12 mouse cellular contexts compared by ENCODE assay signal in the genomic region with DNA sequence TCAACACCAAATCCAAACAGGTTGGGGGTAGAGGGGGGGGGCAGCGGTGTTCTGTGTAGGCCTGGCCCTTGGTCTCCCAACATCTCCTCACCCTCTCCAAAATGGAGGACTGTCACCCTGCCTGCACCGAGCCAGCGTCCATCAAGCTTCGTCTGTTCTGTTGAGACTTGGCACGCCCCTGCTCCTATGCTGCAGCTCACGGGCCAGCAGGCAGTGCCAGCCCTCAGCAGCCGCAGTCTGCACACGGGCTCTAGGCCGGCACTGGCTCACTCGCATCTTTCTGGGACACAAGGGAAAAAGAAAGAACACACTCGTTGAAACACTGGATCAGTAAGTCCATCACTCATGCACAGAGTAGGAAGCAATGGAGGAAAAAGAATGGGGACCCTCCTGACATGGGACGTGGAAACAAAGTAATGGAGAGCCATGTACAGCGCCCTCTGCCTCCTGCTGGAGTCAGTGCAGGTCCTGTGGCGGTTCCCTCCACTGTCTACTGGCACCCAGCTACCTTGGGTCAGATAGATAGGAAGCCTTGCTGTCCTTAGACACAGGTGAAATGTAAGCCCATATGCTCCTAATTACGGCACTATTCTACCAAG.
A peak's percentile ranks its signal among the peaks of the same experiment; 100 is the strongest.
DNase-seq lines count a peak whose midpoint lies in the region; ATAC-seq and TF ChIP-seq lines count a peak whose summit lies in the region.
"Had no signal": no experiment of that assay in that cellular context is flagged by ENCODE, and none has a peak within 500 bp of the region (broad histone marks: within the 10 kb centered on the region; RNA-seq: fewer than 3 reads in every experiment).

No protein-coding gene starts in this region.

- peaks cover 0 to 9% of the 10 kb centered on the region in 2 experiments; a peak in 2 of 4 replicates for H3K4me1 ChIP-seq in liver, embryonic 14.5 days (replicated peaks; ENCODE audit: control insufficient read depth in 2 of 2, insufficient read depth in 2 of 2, low read length in 1 of 2)
- peaks cover 2% of the 10 kb centered on the region; the same call in 1 of the 2 replicates for H3K4me1 ChIP-seq in liver, embryonic 11.5 days (replicated peaks; ENCODE audit: control insufficient read depth, insufficient read depth, low read length)
- H3K4me1 ChIP-seq in ES-Bruce4 (ENCODE audit: control insufficient read depth, insufficient read depth, low read length), result peaks cover 3% of the 10 kb centered on the region
- H3K4me1 ChIP-seq in forebrain, embryonic 14.5 days (ENCODE audit: control insufficient read depth, insufficient read depth, low read length), result peaks cover 5% of the 10 kb centered on the region

- TF ChIP-seq EP300 in liver, embryonic 14.5 days (IDR thresholded peaks at IDR 0.05; ENCODE audit: low read depth), result no peak
- TF ChIP-seq EP300 in ES-Bruce4 (IDR thresholded peaks at IDR 0.05; ENCODE audit: insufficient read depth, low read depth, low read length), result no peak

- no peak overlapping the region for H3K4me2 ChIP-seq in liver, embryonic 14.5 days (ENCODE audit: low read depth)
- no peak overlapping the region for H3K4me2 ChIP-seq in liver, embryonic 11.5 days
- H3K4me2 ChIP-seq in forebrain, embryonic 14.5 days (ENCODE audit: low read length), result no peak overlapping the region
- H3K4me2 ChIP-seq: midbrain, embryonic 12.5 days had no signal

- H3K27me3 ChIP-seq in liver, embryonic 14.5 days (ENCODE audit: control insufficient read depth, insufficient read depth, low read length), result no peaks in the 10 kb centered on the region
- no peaks in the 10 kb centered on the region for H3K27me3 ChIP-seq in liver, embryonic 11.5 days (replicated peaks; ENCODE audit: control insufficient read depth, insufficient read depth, low read length)
- H3K27me3 ChIP-seq in ES-Bruce4 (ENCODE audit: control insufficient read depth, insufficient read depth, low read length, poor library complexity, severe bottlenecking), result no peaks in the 10 kb centered on the region
- H3K27me3 ChIP-seq in forebrain, embryonic 14.5 days (replicated peaks; ENCODE audit: control insufficient read depth, insufficient read depth, low read length), result no peaks in the 10 kb centered on the region
- H3K27me3 ChIP-seq: midbrain, embryonic 12.5 days had no signal

- no peak overlapping the region for H3K27ac ChIP-seq in liver, embryonic 14.5 days
- H3K27ac ChIP-seq in liver, embryonic 11.5 days (ENCODE audit: low read depth, low read length), result no peak overlapping the region
- no peak overlapping the region for H3K27ac ChIP-seq in ES-Bruce4 (ENCODE audit: insufficient read depth, low read length)
- H3K27ac ChIP-seq in forebrain, embryonic 14.5 days (ENCODE audit: low read depth, low read length), result no peak overlapping the region
- H3K27ac ChIP-seq: midbrain, embryonic 12.5 days had no signal

- H3K9me3 ChIP-seq in liver, embryonic 14.5 days (ENCODE audit: control insufficient read depth, low read length), result no peaks in the 10 kb centered on the region
- H3K9me3 ChIP-seq in liver, embryonic 11.5 days (ENCODE audit: control insufficient read depth, low read length), result no peaks in the 10 kb centered on the region
- no peaks in the 10 kb centered on the region for H3K9me3 ChIP-seq in ES-Bruce4 (replicated peaks; ENCODE audit: control insufficient read depth, insufficient read depth, low read length, poor library complexity, severe bottlenecking)
- H3K9me3 ChIP-seq in forebrain, embryonic 14.5 days (replicated peaks; ENCODE audit: control insufficient read depth, low read length), result no peaks in the 10 kb centered on the region
- H3K9me3 ChIP-seq: midbrain, embryonic 12.5 days had no signal

- no peak overlapping the region for H3K4me3 ChIP-seq in liver, embryonic 14.5 days (ENCODE audit: insufficient read depth in 1 of 2, low read depth in 2 of 2, low read length in 2 of 2)
- no peak overlapping the region for H3K4me3 ChIP-seq in liver, embryonic 11.5 days (ENCODE audit: low read depth, low read length)
- H3K4me3 ChIP-seq in ES-Bruce4 (ENCODE audit: low read depth, low read length), result no peak overlapping the region
- H3K4me3 ChIP-seq in forebrain, embryonic 14.5 days (ENCODE audit: low read depth, low read length), result no peak overlapping the region
- H3K4me3 ChIP-seq: midbrain, embryonic 12.5 days had no signal

- 77% methylated on average over 15 of the region's 15 CpGs for WGBS in liver, embryonic 14.5 days (ENCODE audit: insufficient replicate concordance)
- 86% methylated on average over 15 of the region's 15 CpGs for WGBS in liver, embryonic 11.5 days
- 81% methylated on average over 15 of the region's 15 CpGs for WGBS in forebrain, embryonic 14.5 days

- peak; percentile 51 for TF ChIP-seq CTCF in liver, embryonic 14.5 days (IDR thresholded peaks at IDR 0.05; ENCODE audit: low read depth)
- peak; percentile 63 for TF ChIP-seq CTCF in ES-Bruce4 (IDR thresholded peaks at IDR 0.05; ENCODE audit: low read depth, low read length)

- no peak overlapping the region for H3K9ac ChIP-seq in liver, embryonic 14.5 days (replicated peaks)
- no peak overlapping the region for H3K9ac ChIP-seq in liver, embryonic 11.5 days (ENCODE audit: low read depth, low read length)
- H3K9ac ChIP-seq in ES-Bruce4 (ENCODE audit: low read depth, poor library complexity, severe bottlenecking), result no peak overlapping the region
- H3K9ac ChIP-seq in forebrain, embryonic 14.5 days (ENCODE audit: low read length), result no peak overlapping the region
- H3K9ac ChIP-seq: midbrain, embryonic 12.5 days had no signal

- H3K36me3 ChIP-seq in liver, embryonic 14.5 days (replicated peaks; ENCODE audit: control insufficient read depth, insufficient read depth, low read depth), result no peaks in the 10 kb centered on the region
- no peaks in the 10 kb centered on the region for H3K36me3 ChIP-seq in liver, embryonic 11.5 days (ENCODE audit: control insufficient read depth, insufficient read depth, low read length)
- H3K36me3 ChIP-seq in ES-Bruce4 (ENCODE audit: control insufficient read depth, insufficient read depth, low read length, poor library complexity, severe bottlenecking), result no peaks in the 10 kb centered on the region
- no peaks in the 10 kb centered on the region for H3K36me3 ChIP-seq in forebrain, embryonic 14.5 days (ENCODE audit: control insufficient read depth, insufficient read depth, low read length)
- H3K36me3 ChIP-seq: midbrain, embryonic 12.5 days had no signal

- no peak for DNase-seq in liver, embryonic 14.5 days (ENCODE audit: low read depth in 3 of 3, low spot score in 3 of 3)
- DNase-seq in liver, embryonic 11.5 days (ENCODE audit: low spot score), result no peak
- peak; percentile 79 for DNase-seq in brain, adult 2 months (ENCODE audit: low read depth, low spot score)
- peak; percentile 36 for DNase-seq in forebrain, embryonic 14.5 days (ENCODE audit: low spot score)
- no peak for DNase-seq in urinary bladder, adult 18-20 months (ENCODE audit: low spot score in 2 of 2)
- no peak for DNase-seq in c-Kit-positive CD71-positive TER-119-positive erythroid progenitor cells, embryonic 14.5 days (ENCODE audit: low spot score)
- DNase-seq: embryo, embryonic 11 days; kidney, adult 8-10 months; thymus, postnatal 36 days had no signal

- no peak for ATAC-seq in liver, embryonic 14.5 days (ENCODE audit: insufficient read depth)
- no peak for ATAC-seq in liver, embryonic 11.5 days (replicated peaks; ENCODE audit: low FRiP score)
- ATAC-seq in forebrain, embryonic 14.5 days, result peak; percentile 58
- ATAC-seq: activated CD4-positive, CD25-positive, alpha-beta regulatory T cell, adult 4 months had no signal

- TF ChIP-seq POLR2A in ES-Bruce4 (IDR thresholded peaks at IDR 0.05; ENCODE audit: insufficient read depth, low read length), result no peak

Comparison
In these comparisons a context has a peak if more than half of its experiments do, and no peak if none do; other contexts are left out.
1. DNase-seq: peak in brain, adult 2 months (single experiment) and forebrain, embryonic 14.5 days (single experiment); none in liver, embryonic 14.5 days (0 of 3), liver, embryonic 11.5 days (single experiment), urinary bladder, adult 18-20 months (0 of 2) and c-Kit-positive CD71-positive TER-119-positive erythroid progenitor cells, embryonic 14.5 days (single experiment).